Mouse (Mus musculus) embryonic facial prominence, embryonic 13.5 days (tissue): ENCODE data around the gene Vps53. TPM values are rescaled to one million over a fixed set of nuclear protein-coding genes. Genes with fewer than 3 reads are reported as not detected.

Source experiments
- ATAC-seq: fragments of 200-750 bp; cut with Nextera tagmentation; 2 replicates; pipeline ENCODE4 v1.8.0; 2017; ENCODE audit warnings: low read depth; ENCODE audit not compliant: insufficient number of reproducible peaks, insufficient read depth, low FRiP score, low TSS enrichment
- H3K27ac ChIP-seq: fragments of 300-500 bp; sonication (generic); 2 replicates; pipeline ENCODE4 v1.5.1; 2015; ENCODE audit warnings: moderate library complexity, mild to moderate bottlenecking, inconsistent platforms
- H3K27me3 ChIP-seq: fragments of 300-500 bp; sonication (generic); 2 replicates; pipeline ENCODE4 v1.6.1; 2015; ENCODE audit warnings: mild to moderate bottlenecking, inconsistent platforms
- H3K36me3 ChIP-seq: fragments of 300-500 bp; sonication (generic); 2 replicates; pipeline ENCODE4 v1.6.1; 2015; ENCODE audit warnings: mild to moderate bottlenecking, inconsistent platforms
- H3K4me1 ChIP-seq: fragments of 300-500 bp; sonication (generic); 2 replicates; pipeline ENCODE4 v1.6.1; 2015; ENCODE audit warnings: inconsistent platforms
- H3K4me2 ChIP-seq: fragments of 300-500 bp; sonication (generic); 2 replicates; pipeline ENCODE4 v1.6.1; 2015; ENCODE audit warnings: moderate library complexity, mild to moderate bottlenecking, inconsistent platforms
- H3K4me3 ChIP-seq: fragments of 300-500 bp; sonication (generic); 2 replicates; pipeline ENCODE4 v1.5.1; 2015; ENCODE audit warnings: mild to moderate bottlenecking, inconsistent platforms
- H3K9ac ChIP-seq: fragments of 300-500 bp; sonication (generic); 2 replicates; pipeline ENCODE4 v1.6.1; 2015; ENCODE audit warnings: mild to moderate bottlenecking, inconsistent platforms
- H3K9me3 ChIP-seq: fragments of 300-500 bp; sonication (generic); 2 replicates; pipeline ENCODE4 v1.6.1; 2016; ENCODE audit warnings: inconsistent platforms
- WGBS: fragments of 180-500 bp; shearing (Covaris S2); methylation state at CpG from one replicate; pipeline ENCODE4 v1.1.7; 2015; ENCODE audit warnings: mixed read lengths; 5-methylcytosine and 5-hydroxymethylcytosine counted together
- polyA plus RNA-seq: library from polyadenylated mRNA; unstranded; fragments of >200 nt; fragmentation: Nextera tagmentation; extraction: Ambion mirVana; gene quantifications from 2 replicates; pipeline ENCODE4 v1.2.1, GENCODE M21; 2015

The Vps53 gene
- polyA plus RNA-seq, 1 experiment from 2014 or later = 38.5 TPM

DNA sequence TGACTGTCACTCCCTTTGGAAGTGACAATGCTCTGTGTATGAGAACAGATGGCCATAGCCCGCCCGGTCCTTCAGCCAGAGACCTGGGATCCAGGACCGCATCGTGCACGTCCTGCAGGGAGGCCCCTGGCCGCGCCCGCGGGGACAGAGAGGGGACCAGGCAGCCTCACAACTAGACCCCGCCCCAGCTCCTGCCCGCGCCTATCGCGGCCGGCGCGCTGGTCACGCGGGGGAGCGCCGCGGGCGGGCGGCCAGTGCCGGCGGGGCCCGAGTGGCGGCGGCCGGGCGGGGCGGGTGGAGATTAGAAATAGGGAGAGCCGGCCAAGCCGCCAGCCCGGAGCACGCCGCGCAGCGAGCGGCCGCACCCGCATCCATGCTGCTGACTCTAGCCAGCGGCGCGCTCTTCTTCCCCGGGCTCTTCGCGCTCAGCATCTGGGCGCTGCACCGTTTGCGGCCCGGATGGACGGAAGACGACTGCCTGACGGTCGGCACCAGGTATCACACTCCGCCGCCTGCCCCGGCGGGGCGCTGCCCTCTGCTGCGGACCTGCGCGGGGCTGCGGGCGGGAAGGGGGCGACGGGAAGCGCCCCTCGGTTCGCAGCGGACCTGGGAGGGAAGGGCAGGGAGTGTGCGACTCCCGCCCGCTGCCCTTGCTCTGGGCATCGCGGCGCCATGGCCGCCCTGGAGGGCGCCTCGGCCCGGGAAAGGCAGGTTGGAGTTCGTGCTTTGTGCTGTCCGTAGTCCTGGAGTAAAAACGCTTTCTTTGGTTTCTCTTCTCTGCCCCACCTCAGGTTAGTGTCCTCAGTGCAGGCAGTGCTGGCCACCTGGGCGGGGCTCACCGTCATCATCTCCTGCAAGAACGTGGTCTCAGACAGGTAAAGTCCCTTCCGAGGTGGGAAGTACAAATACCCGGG lies 22.6 kb upstream of the Vps53 start:
- under 1% methylated on average over 81 of the region's 90 CpGs for WGBS
- H3K4me3 ChIP-seq = peak overlapping the region; percentile 79
- peaks cover 3% of the 10 kb centered on the region; the same call in 1 of the 2 replicates for H3K27me3 ChIP-seq
- H3K36me3 ChIP-seq = peaks cover 24% of the 10 kb centered on the region; the same call in 1 of the 2 replicates
- H3K4me1 ChIP-seq = peaks cover 16% of the 10 kb centered on the region
- H3K4me2 ChIP-seq = peak overlapping the region; percentile 93
- peak overlapping the region; percentile 55; the same call in 1 of the 2 replicates for H3K27ac ChIP-seq
- no peaks in the 10 kb centered on the region for H3K9me3 ChIP-seq
- peak; percentile 90 for ATAC-seq
- H3K9ac ChIP-seq = peak overlapping the region; percentile 90

DNA sequence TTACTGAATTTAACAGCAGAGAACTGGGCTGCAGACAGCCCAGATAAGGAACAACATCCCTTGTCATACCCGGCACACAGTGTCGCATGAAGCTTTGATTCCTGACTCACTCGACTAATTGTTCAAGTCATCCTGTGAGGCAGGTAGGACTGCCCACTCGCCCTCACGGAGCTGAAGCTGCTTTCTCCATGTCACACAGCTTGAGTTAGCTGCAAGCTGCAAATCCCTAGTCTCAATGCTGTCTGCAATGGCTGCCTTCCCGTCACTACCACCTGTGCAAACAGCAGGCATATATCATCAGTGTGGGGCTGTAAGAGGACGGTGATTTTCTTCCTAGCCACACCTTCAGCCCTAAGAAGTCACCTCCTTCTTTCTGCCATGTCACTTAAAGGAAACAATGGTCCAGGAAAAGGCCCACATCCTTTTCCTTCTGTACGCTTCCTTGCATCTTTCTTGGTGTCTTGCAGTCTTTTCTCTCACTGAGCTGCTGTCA lies 17.6 kb upstream of the Vps53 start:
- H3K4me3 ChIP-seq = no peak overlapping the region
- H3K27ac ChIP-seq = no peak overlapping the region
- H3K9ac ChIP-seq = no peak overlapping the region
- no peaks in the 10 kb centered on the region for H3K36me3 ChIP-seq
- no peaks in the 10 kb centered on the region for H3K9me3 ChIP-seq
- peaks cover 6% of the 10 kb centered on the region; the same call in 1 of the 2 replicates for H3K4me1 ChIP-seq
- H3K4me2 ChIP-seq = no peak overlapping the region
- ATAC-seq = no peak
- WGBS = 45% methylated on average over 8 of the region's 8 CpGs
- peaks cover 3% of the 10 kb centered on the region; the same call in 1 of the 2 replicates for H3K27me3 ChIP-seq

DNA sequence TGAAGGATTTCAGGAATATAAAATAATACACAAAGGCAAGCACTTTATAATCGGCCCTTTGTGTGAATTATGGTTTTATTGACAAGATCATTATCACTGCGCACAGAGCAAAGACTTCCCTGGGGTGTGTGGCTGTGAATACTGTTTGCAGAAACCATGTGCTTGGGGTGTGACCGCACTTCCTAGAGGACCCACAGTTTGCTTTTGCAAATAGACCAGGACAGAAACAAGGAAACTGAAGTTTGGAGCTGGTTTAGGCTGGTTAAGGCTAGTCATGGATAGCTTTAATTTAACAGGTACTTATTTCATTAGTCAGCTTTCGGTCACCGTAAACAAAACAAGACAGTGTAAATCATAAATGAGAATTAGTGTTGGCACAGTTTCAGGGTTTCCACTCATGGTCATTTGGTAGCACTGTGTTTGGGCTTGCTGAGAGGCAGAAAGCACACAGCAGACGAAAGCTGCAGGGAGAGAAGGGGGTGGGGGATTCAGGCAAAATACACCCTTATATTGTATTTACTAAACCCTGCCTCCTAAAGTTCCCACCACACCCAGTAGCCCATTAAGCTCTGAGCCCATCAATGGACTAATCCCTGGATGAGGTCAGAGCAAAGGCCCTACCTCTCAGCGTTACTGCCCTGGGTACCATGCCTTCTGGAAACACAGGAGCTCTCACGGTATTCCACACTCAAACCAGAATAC lies 17.0 kb upstream of the Vps53 start:
- ATAC-seq = no peak
- H3K27me3 ChIP-seq = no peaks in the 10 kb centered on the region; the same call in 1 of the 2 replicates
- no peaks in the 10 kb centered on the region for H3K9me3 ChIP-seq
- no peak overlapping the region for H3K4me2 ChIP-seq
- H3K4me1 ChIP-seq = peaks cover 2% of the 10 kb centered on the region; the same call in 1 of the 2 replicates
- no peak overlapping the region for H3K9ac ChIP-seq
- no peak overlapping the region for H3K27ac ChIP-seq
- H3K36me3 ChIP-seq = no peaks in the 10 kb centered on the region
- WGBS = 63% methylated on average over 8 of the region's 8 CpGs
- no peak overlapping the region for H3K4me3 ChIP-seq

DNA sequence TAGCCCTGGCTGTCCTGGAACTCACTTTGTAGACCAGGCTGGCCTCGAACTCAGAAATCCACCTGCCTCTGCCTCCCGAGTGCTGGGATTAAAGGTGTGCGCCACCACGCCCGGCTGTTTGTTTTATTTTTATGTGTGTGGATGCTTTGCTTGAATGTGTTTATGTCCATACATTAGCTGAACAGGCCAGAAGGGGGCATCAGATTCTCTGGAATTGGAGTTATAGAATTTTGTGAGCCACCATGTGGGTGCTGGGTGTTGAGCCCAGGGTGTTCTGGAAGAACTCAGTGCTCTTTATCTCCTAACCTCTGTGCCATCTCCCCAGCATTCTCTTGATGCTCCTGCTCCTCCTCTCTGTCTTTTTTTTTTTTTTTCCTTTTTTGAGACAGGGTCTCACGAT lies 7.5 kb upstream of the Vps53 start:
- H3K4me3 ChIP-seq = no peak overlapping the region
- H3K9ac ChIP-seq = no peak overlapping the region
- H3K9me3 ChIP-seq = no peaks in the 10 kb centered on the region
- no peaks in the 10 kb centered on the region for H3K36me3 ChIP-seq
- H3K27ac ChIP-seq = no peak overlapping the region
- WGBS = 87% methylated on average over 6 of the region's 6 CpGs
- no peaks in the 10 kb centered on the region for H3K4me1 ChIP-seq
- H3K27me3 ChIP-seq = no peaks in the 10 kb centered on the region
- H3K4me2 ChIP-seq = no peak overlapping the region
- no peak for ATAC-seq

DNA sequence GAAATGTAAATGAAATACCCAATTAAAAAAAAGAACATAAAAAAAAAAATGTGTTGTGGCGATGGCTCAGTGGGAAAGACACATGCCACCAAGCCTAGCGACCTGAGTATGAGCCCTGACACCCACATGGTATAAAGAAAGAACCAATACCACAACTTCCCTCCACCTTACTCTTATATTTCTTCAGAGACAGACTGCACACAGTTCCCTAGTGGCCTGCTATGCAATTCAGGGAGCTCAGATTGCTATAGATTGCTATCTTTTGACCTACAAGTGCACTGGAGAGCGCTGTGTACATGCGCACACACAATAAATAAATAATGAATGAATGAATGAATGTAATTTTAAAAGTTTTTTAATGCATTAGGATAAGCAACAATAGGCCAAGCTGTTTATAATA lies 4.3 kb upstream of the Vps53 start:
- H3K4me2 ChIP-seq = no peak overlapping the region
- 80% methylated on average over 4 of the region's 4 CpGs for WGBS
- no peaks in the 10 kb centered on the region for H3K27me3 ChIP-seq
- ATAC-seq = no peak
- no peak overlapping the region for H3K27ac ChIP-seq
- no peak overlapping the region for H3K4me3 ChIP-seq
- no peaks in the 10 kb centered on the region for H3K9me3 ChIP-seq
- no peak overlapping the region for H3K9ac ChIP-seq
- H3K36me3 ChIP-seq = no peaks in the 10 kb centered on the region
- H3K4me1 ChIP-seq = peaks cover 7% of the 10 kb centered on the region

DNA sequence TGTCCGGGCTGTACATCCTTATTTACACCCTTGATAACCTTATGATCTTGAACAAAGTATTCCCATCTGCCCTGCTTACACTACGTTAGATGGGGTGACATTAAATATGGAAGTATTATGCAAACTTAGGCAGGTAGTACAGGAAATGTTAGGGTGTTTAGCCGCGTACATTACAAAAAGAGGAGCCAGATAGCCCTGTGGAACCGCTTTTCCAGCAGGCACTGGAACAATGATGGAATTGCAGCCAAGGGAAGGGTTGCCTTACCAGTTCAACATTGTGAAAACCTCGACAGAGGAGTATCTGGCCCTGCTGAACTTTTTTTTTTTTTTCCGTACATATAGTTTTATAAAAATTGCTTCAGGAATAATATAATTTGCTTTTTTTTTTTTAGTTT lies 696 bp upstream of the Vps53 start:
- Histone ChIP-seq H3K4me1 (peaks cover 13% of the 10 kb centered on the region), H3K27ac (no peak overlapping the region), H3K4me2 (peak overlapping the region; percentile 95), H3K36me3 (peaks cover 4% of the 10 kb centered on the region; the same call in 1 of the 2 replicates), H3K27me3 (no peaks in the 10 kb centered on the region), H3K9ac (peak overlapping the region; percentile 81), H3K4me3 (peak overlapping the region; percentile 88), H3K9me3 (no peaks in the 10 kb centered on the region)
- ATAC-seq = no peak
- WGBS = 20% methylated on average over 7 of the region's 7 CpGs

DNA sequence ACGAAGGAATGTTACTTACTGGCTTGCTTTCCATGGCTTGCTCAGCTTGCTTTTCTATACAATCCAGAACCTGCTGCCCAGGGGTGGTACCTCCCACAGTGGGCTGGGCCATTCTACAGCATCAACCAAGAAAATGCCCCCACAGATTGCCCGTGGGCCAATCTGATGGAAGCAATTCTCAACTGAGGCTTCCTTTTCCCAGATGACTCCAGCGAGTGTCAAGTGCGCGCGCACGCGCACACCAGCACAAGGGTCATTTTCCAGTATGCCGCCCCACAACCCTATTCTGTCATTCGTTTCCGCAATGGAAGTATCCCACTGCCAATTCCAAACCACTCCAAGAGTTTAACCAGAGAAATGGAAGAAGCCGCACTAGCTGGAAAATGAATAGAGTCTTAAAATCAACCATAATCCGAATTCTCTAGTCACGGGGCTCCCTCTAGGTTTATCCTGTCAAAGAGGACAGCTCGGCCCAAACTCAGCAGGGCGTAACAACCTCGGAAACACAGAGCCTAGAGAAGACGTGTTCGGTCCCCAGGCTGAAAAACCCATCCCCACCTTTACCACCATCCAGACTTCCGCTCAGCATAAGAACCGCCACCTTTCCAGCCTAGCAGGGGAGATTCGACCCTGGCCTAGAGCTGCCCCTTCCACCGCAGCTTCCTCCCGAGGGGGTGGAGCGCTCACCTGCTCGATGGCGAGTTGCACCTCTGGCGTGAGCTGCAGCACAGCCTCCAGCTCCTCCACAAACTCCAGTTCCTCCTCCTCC lies 537 bp downstream of the Vps53 start:
- Histone ChIP-seq H3K4me2 (peak overlapping the region; percentile 95), H3K27me3 (no peaks in the 10 kb centered on the region), H3K4me3 (peak overlapping the region; percentile 88), H3K36me3 (peaks cover 5% of the 10 kb centered on the region), H3K9ac (peak overlapping the region; percentile 81), H3K9me3 (no peaks in the 10 kb centered on the region), H3K27ac (peak overlapping the region; percentile 64), H3K4me1 (peaks cover 13% of the 10 kb centered on the region)
- 2% methylated on average over 28 of the region's 28 CpGs for WGBS
- ATAC-seq = 0 out of 2 replicates have a peak, but pooled peaks have one; percentile 26

DNA sequence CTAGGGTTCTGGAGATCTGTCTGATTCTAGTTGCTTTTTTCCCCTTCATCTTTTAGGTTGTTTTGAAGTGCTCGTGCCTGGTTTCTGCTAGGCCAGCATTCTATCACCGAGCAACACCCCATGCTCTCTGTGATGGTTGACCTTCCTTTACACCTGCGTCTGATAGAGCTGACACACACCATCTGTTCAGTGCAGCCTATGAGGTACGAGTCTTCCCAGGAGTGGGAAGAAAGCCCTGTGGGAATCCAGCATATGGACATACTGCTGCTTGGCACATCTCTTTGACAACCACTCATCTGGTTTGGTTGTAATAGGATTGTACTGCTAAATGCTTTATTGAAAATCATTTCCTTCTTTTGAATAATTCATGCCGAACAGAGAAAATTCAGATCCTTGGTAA lies 9.2 kb downstream of the Vps53 start:
- H3K27ac ChIP-seq = no peak overlapping the region
- 74% methylated on average over 5 of the region's 5 CpGs for WGBS
- peaks cover 17% of the 10 kb centered on the region for H3K36me3 ChIP-seq
- no peaks in the 10 kb centered on the region for H3K9me3 ChIP-seq
- H3K4me3 ChIP-seq = no peak overlapping the region
- no peak overlapping the region for H3K9ac ChIP-seq
- H3K27me3 ChIP-seq = no peaks in the 10 kb centered on the region
- peaks cover 9% of the 10 kb centered on the region; the same call in 1 of the 2 replicates for H3K4me1 ChIP-seq
- no peak for ATAC-seq
- no peak overlapping the region for H3K4me2 ChIP-seq

DNA sequence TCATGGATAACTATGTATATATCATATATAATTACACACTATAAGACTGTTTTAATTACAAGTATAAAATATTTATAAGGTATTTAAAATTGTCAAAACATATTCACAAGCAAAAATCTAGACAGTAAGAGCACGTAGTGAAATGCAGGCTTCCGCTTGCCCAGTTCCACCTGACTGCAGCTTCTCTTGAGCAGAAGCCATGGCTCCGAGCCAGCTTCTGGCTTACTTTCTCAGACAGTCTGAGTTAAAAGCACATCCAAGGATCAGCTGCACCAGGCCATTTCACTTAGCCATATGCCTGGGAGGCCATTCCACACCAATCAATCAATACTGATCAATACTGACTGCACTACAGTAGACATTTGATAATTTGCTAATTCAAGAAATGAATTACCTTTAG lies 10.5 kb downstream of the Vps53 start:
- Histone ChIP-seq H3K4me3 (no peak overlapping the region), H3K36me3 (peaks cover 22% of the 10 kb centered on the region), H3K9ac (no peak overlapping the region), H3K4me1 (peaks cover 9% of the 10 kb centered on the region; the same call in 1 of the 2 replicates), H3K27me3 (no peaks in the 10 kb centered on the region), H3K27ac (no peak overlapping the region), H3K9me3 (no peaks in the 10 kb centered on the region), H3K4me2 (no peak overlapping the region)
- ATAC-seq = no peak
- 68% methylated on average over 3 of the region's 3 CpGs for WGBS

DNA sequence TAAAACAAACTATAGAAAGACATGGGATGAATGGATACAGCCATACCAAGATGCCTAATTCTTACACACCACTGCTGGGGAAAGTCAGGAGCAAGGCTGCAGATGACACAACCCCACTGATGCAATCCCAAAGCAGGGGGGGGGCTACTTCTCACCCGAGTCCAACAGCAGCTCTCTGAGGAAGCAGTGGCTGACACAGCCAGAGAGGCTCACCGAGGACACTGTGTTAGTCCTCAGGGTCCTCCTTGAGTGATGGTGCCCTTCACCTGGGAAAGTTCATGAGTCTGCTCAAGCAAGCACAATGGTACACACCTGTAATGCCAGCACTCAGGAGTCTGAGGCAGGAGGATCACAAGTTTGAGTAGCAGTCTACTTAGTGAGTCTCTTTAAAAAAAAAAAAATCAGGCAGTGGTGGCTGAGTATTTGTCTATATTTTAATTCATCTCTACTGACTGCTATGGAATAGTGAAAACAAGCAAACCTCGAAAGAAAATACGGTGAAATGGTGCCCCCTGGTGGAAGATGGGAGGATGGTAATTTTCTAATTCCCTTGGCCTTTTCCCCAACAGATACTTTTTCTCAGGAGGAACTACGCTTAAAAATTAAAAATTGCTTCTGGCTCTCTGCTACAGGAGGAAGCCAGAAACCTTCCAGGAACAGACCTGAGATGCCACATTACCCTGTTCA lies 12.2 kb downstream of the Vps53 start:
- Histone ChIP-seq H3K36me3 (peaks cover 15% of the 10 kb centered on the region), H3K4me2 (no peak overlapping the region), H3K9ac (no peak overlapping the region), H3K9me3 (no peaks in the 10 kb centered on the region), H3K4me1 (peaks cover 9% of the 10 kb centered on the region; the same call in 1 of the 2 replicates), H3K27me3 (no peaks in the 10 kb centered on the region), H3K27ac (no peak overlapping the region), H3K4me3 (no peak overlapping the region)
- no peak for ATAC-seq
- 26% methylated on average over 5 of the region's 5 CpGs for WGBS
